Mouse (Mus musculus) C2C12 (cell line): ENCODE measurements around the gene Myom1.

Source experiments
- CTCF ChIP-seq: IDR thresholded peaks from one replicate; pipeline ENCODE4 v1.5.1; 2011; ENCODE audit not compliant: control insufficient read depth, insufficient read depth, insufficient read length
- MYOD1 ChIP-seq: IDR thresholded peaks from one replicate; pipeline ENCODE4 v1.6.1; 2011; ENCODE audit warnings: low read depth; ENCODE audit not compliant: control insufficient read depth, insufficient read length

DNA sequence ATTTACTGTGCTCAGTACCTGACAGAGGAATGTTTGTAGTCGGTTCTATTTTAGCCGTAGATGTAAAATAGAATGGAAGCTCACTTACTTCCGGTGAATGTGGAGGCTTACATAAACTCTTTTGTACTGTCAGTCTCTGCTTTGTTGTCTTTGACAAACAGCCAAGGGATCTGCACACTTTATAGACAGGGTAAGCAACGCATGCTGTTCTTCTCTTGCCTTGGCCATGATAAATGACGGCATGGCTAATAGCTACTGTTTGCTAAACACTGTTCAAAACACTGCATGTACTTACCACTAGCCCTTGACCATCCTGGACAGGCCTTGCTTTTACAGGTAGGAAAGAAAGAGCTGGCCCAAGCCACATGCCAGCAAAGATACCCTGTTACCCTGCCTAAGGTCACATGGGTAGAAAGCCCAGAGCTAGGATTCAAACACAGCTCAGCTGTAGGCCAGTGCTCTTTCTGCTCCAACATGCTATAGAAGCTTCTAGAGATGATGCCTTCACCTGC lies 59.7 kb downstream of the Myom1 start:
- no peak for TF ChIP-seq CTCF
- TF ChIP-seq MYOD1: no peak
